Mouse (Mus musculus) thymus, adult 2 months (tissue): ENCODE data around the gene Sfn. TPM values are rescaled to one million over a fixed set of nuclear protein-coding genes. Genes with fewer than 3 reads are reported as not detected.
A peak's percentile ranks its signal among the peaks of the same experiment; 100 is the strongest.

Experiments used
- DNase-seq: peaks from one replicate; pipeline ENCODE4 v3.0.0; 2021
- H3K27ac ChIP-seq: fragments of 200-500 bp; 2 replicates; pipeline ENCODE4 v1.5.1; 2012; ENCODE audit warnings: low read length, control low read depth; ENCODE audit not compliant: control insufficient read depth, insufficient read depth
- H3K27me3 ChIP-seq: fragments of 200-500 bp; 2 replicates; pipeline ENCODE4 v1.6.1; 2012; ENCODE audit warnings: mild to moderate bottlenecking, low read length, moderate library complexity, mixed read lengths; ENCODE audit not compliant: control insufficient read depth, insufficient read depth
- H3K36me3 ChIP-seq: fragments of 200-500 bp; 2 replicates; pipeline ENCODE4 v1.6.1; 2012; ENCODE audit warnings: mild to moderate bottlenecking, low read length, moderate library complexity; ENCODE audit not compliant: control insufficient read depth, insufficient read depth
- H3K4me1 ChIP-seq: fragments of 200-500 bp; replicated peaks from 2 replicates; pipeline ENCODE4 v1.6.1; 2012; ENCODE audit warnings: low read length; ENCODE audit not compliant: control insufficient read depth, insufficient read depth
- H3K4me3 ChIP-seq: fragments of 200-500 bp; 2 replicates; pipeline ENCODE4 v1.5.1; 2012; ENCODE audit warnings: mild to moderate bottlenecking, low read length, control low read depth, moderate library complexity; ENCODE audit not compliant: control insufficient read depth, insufficient read depth
- CTCF ChIP-seq: fragments of 200-500 bp; IDR thresholded peaks from 2 replicates; pipeline ENCODE4 v1.5.1; 2012; ENCODE audit warnings: mild to moderate bottlenecking, control low read depth, low read length, moderate library complexity, borderline replicate concordance; ENCODE audit not compliant: control insufficient read depth, poor library complexity, insufficient read depth; ENCODE audit errors: extremely low read depth
- POLR2A ChIP-seq: fragments of 200-500 bp; IDR thresholded peaks from 2 replicates; pipeline ENCODE4 v1.6.1; 2012; ENCODE audit warnings: mild to moderate bottlenecking, low read length, control low read depth, moderate library complexity; ENCODE audit not compliant: control insufficient read depth, poor library complexity, insufficient read depth; ENCODE audit errors: extremely low read depth
- WGBS: fragments of 180-500 bp; shearing (Covaris S2); methylation state at CpG from one replicate; pipeline ENCODE4 v1.1.7; 2018; 5-methylcytosine and 5-hydroxymethylcytosine counted together
- polyA plus RNA-seq: library from polyadenylated mRNA; depleted of rRNA; stranded (reverse); fragments of >200 nt; gene quantifications from 2 replicates; pipeline ENCODE4 v1.2.3, GENCODE M21; 2012

Sfn gene
- polyA plus RNA-seq, 1 experiment, result 65.9 TPM

- H3K36me3 ChIP-seq, result peaks cover 37% of the 10 kb centered on the region
- H3K27me3 ChIP-seq, result no peaks in the 10 kb centered on the region
- H3K4me1 ChIP-seq, result no peaks in the 10 kb centered on the region
- 87% methylated on average over 9 of the region's 9 CpGs for WGBS
- H3K27ac ChIP-seq, result no peak overlapping the region
- no peak for DNase-seq
- no peak overlapping the region for H3K4me3 ChIP-seq
- TF ChIP-seq CTCF, result no peak
- TF ChIP-seq POLR2A, result no peak
Observed at GRCm38 (mm10) chr4:133605330-133605729, 3.4 kb upstream of the Sfn start.

- H3K27ac ChIP-seq, result no peak overlapping the region
Observed at GRCm38 (mm10) chr4:133604856-133605255, 2.9 kb upstream of the Sfn start.

DNA sequence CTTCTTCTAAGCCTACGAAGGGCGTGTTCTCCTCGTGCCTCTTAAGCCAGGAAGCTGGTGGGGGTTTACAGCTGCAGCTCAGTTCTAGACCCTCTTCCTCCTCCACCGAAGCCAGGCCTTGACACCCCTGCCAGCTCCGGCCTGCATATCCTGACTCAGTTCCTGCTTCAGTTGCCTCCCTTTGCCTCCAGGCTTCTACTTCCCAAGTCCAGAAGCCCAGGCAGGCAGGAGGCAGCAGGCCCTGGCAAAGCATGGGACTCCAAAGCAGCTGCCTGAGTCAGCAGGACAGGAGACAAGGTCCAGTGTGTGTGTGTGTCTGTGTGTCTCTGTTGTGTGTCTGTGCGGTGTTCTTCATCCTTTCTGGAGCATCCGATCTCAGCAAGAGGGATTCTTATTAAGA is 2.2 kb upstream of the Sfn start:
- H3K27ac ChIP-seq, result no peak overlapping the region
- TF ChIP-seq CTCF (no peak), POLR2A (no peak)
- H3K36me3 ChIP-seq, result peaks cover 37% of the 10 kb centered on the region
- H3K4me1 ChIP-seq, result peaks cover 11% of the 10 kb centered on the region
- 88% methylated on average over 7 of the region's 7 CpGs for WGBS
- H3K27me3 ChIP-seq, result peaks cover 9% of the 10 kb centered on the region; the same call in 1 of the 2 replicates
- H3K4me3 ChIP-seq, result no peak overlapping the region
- DNase-seq, result no peak

More at GRCm38 (mm10) chr4:133604856-133605255, 2.9 kb upstream of the Sfn start:
- peaks cover 4% of the 10 kb centered on the region; the same call in 1 of the 2 replicates for H3K27me3 ChIP-seq
- TF ChIP-seq POLR2A, result no peak
- no peak for TF ChIP-seq CTCF
- DNase-seq, result no peak
- peaks cover 5% of the 10 kb centered on the region for H3K4me1 ChIP-seq
- no peak overlapping the region for H3K4me3 ChIP-seq
- H3K36me3 ChIP-seq, result peaks cover 37% of the 10 kb centered on the region
- WGBS, result 92% methylated on average over 6 of the region's 6 CpGs

DNA sequence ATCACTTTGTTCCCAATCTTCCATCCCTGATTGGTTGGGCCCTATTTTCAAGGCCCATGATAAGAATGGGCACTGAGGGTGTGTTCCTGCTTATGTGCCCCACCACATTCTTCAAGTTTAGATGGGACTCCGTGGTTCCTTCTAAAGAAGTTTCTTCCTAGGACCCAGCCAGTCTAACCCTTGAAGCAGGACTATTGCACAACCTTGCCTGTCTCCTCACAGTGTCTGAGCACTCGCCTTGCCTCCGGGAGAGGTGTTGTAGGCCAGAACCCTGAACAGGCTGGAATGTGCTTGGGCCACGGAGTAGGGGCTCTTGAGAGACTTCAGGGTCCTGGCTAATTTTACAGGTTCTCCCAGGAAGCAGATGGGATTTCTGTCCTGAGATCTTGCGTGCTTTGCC is 1.1 kb upstream of the Sfn start:
- DNase-seq, result no peak
- Histone ChIP-seq H3K4me3 (no peak overlapping the region), H3K4me1 (peaks cover 12% of the 10 kb centered on the region), H3K27me3 (peaks cover 9% of the 10 kb centered on the region; the same call in 1 of the 2 replicates), H3K27ac (no peak overlapping the region), H3K36me3 (peaks cover 33% of the 10 kb centered on the region)
- no peak for TF ChIP-seq POLR2A
- TF ChIP-seq CTCF, result no peak
- 95% methylated on average over 5 of the region's 5 CpGs for WGBS

- Histone ChIP-seq H3K4me3 (peak overlapping the region; percentile 40), H3K4me1 (peaks cover 15% of the 10 kb centered on the region), H3K36me3 (peaks cover 13% of the 10 kb centered on the region), H3K27me3 (peaks cover 9% of the 10 kb centered on the region; the same call in 1 of the 2 replicates), H3K27ac (peak overlapping the region; percentile 7; the same call in 1 of the 2 replicates)
- TF ChIP-seq POLR2A, result no peak
- no peak for TF ChIP-seq CTCF
- WGBS, result 24% methylated on average over 9 of the region's 9 CpGs
- no peak for DNase-seq
Observed at GRCm38 (mm10) chr4:133600306-133600705, 1.7 kb downstream of the Sfn start.

GRCm38 (mm10) chr4:133599571-133600073 is 2.3 kb downstream of the Sfn start:
- no peak overlapping the region; the same call in 1 of the 2 replicates for H3K27ac ChIP-seq
- TF ChIP-seq POLR2A, result no peak
- TF ChIP-seq CTCF, result 0 out of 2 replicates have a peak, but pooled peaks have one; percentile 32
- peaks cover 15% of the 10 kb centered on the region for H3K4me1 ChIP-seq
- peak overlapping the region; percentile 40 for H3K4me3 ChIP-seq
- peaks cover 13% of the 10 kb centered on the region for H3K36me3 ChIP-seq
- DNase-seq, result peak; percentile 60
- under 1% methylated on average over 50 of the region's 50 CpGs for WGBS
- H3K27me3 ChIP-seq, result peaks cover 9% of the 10 kb centered on the region; the same call in 1 of the 2 replicates
